Mouse (Mus musculus) midbrain, postnatal 0 days (tissue): Measurements from ENCODE around the gene Eme2. TPM values are rescaled to one million over a fixed set of nuclear protein-coding genes. Genes with fewer than 3 reads are reported as not detected.

Source experiments
- ATAC-seq: fragments of 200-750 bp; cut with Nextera tagmentation; 2 replicates; pipeline ENCODE4 v1.8.0; 2017; ENCODE audit warnings: moderate number of reproducible peaks, mild to moderate bottlenecking, moderate TSS enrichment, moderate library complexity; ENCODE audit not compliant: low FRiP score
- DNase-seq: peaks from one replicate; pipeline ENCODE4 v3.0.0-alpha.2; 2015; ENCODE audit warnings: low spot score
- H3K27ac ChIP-seq: fragments of 300-500 bp; sonication (generic); 2 replicates; pipeline ENCODE4 v1.5.1; 2014; ENCODE audit warnings: low read depth, mild to moderate bottlenecking, low read length, mixed read lengths
- H3K27me3 ChIP-seq: fragments of 300-500 bp; sonication (generic); 2 replicates; pipeline ENCODE4 v1.6.1; 2014; ENCODE audit warnings: low read length, control low read depth, mixed read lengths; ENCODE audit not compliant: insufficient read depth
- H3K36me3 ChIP-seq: fragments of 300-500 bp; sonication (generic); 2 replicates; pipeline ENCODE4 v1.6.1; 2014; ENCODE audit warnings: low read length, control low read depth, mixed read lengths; ENCODE audit not compliant: insufficient read depth
- H3K4me1 ChIP-seq: fragments of 300-500 bp; sonication (generic); 2 replicates; pipeline ENCODE4 v1.6.1; 2014; ENCODE audit warnings: mild to moderate bottlenecking, control low read depth, antibody characterized with exemption, low read length, mixed read lengths; ENCODE audit not compliant: insufficient read depth
- H3K4me2 ChIP-seq: fragments of 300-500 bp; sonication (generic); 2 replicates; pipeline ENCODE4 v1.6.1; 2014; ENCODE audit warnings: low read depth, mild to moderate bottlenecking, low read length, mixed read lengths; ENCODE audit not compliant: poor library complexity, severe bottlenecking
- H3K4me3 ChIP-seq: fragments of 300-500 bp; sonication (generic); 2 replicates; pipeline ENCODE4 v1.5.1; 2014; ENCODE audit warnings: low read depth, mild to moderate bottlenecking, low read length, moderate library complexity
- H3K9ac ChIP-seq: fragments of 300-500 bp; sonication (generic); replicated peaks from 2 replicates; pipeline ENCODE4 v1.6.1; 2014; ENCODE audit warnings: mild to moderate bottlenecking, low read length, moderate library complexity, mixed read lengths; ENCODE audit not compliant: poor library complexity, severe bottlenecking
- H3K9me3 ChIP-seq: fragments of 300-500 bp; sonication (generic); 2 replicates; pipeline ENCODE4 v1.6.1; 2016; ENCODE audit warnings: low read length, control low read depth
- CTCF ChIP-seq: IDR thresholded peaks from 2 replicates; pipeline ENCODE4 v1.5.1; 2016; ENCODE audit warnings: antibody characterized with exemption, mild to moderate bottlenecking
- WGBS: fragments of 180-500 bp; shearing (Covaris S2); extraction: QIAGEN DNeasy Blood & Tissue Kit; methylation state at CpG from one replicate; pipeline ENCODE4 v1.1.7; 2014; 5-methylcytosine and 5-hydroxymethylcytosine counted together
- polyA plus RNA-seq: library from polyadenylated mRNA; unstranded; fragments of >200 nt; fragmentation: Nextera tagmentation; extraction: Ambion mirVana; gene quantifications from 2 replicates; pipeline ENCODE4 v1.2.1, GENCODE M21; 2015
- total RNA-seq: library from RNA; depleted of rRNA; stranded (reverse); fragments of >200 nt; gene quantifications from 2 replicates; pipeline ENCODE4 v1.2.3, GENCODE M21; 2014

The Eme2 gene
- total and polyA plus RNA-seq, 2 experiments from 2014 or later: 20.2 to 29.7 TPM

DNA sequence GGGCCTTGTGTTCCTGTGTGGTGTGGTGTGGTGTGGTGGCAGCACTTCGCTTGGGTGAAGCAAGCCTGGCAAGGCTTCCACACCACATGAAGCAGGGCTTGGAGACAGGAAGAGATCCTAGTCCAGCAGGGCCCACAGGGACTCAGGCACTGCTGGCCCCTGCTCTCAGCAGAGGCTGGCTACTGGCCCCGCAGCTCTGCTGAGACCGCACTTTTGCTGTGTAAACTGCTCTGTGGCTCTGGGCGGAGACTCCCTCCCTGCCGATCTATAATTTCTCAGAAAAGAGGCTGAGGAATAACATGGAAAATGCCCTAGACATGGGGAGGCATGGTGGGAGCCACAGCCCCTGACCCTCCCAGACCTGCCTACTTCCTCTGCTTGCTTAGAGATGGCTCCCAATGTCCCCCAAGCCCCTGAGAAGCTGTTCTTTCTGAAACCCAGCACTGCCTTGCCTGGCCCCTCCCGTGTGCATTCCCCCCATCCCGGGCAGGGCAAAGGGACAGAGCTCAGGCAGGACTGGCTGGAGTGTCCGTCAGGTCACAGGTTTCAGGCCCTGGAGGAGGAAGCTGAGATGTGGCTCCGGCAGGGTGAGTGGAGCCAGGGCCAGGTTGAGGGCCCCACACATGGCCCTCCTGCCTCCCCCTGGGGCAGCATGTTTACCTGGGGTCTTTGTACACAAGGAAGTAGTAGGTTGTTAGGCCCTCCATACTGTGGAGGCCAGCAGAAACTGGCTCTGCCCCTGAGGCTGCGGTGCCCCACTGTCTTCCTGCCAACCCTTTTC, 17.4 kb downstream of the Eme2 start:
- Histone ChIP-seq H3K4me2 (no peak overlapping the region), H3K27ac (no peak overlapping the region), H3K36me3 (no peaks in the 10 kb centered on the region; the same call in 1 of the 2 replicates), H3K4me1 (no peaks in the 10 kb centered on the region), H3K9me3 (no peaks in the 10 kb centered on the region), H3K27me3 (no peaks in the 10 kb centered on the region), H3K9ac (no peak overlapping the region), H3K4me3 (no peak overlapping the region)
- 68% methylated on average over 10 of the region's 10 CpGs for WGBS
- ATAC-seq: no peak
- no peak for TF ChIP-seq CTCF
- DNase-seq: no peak

DNA sequence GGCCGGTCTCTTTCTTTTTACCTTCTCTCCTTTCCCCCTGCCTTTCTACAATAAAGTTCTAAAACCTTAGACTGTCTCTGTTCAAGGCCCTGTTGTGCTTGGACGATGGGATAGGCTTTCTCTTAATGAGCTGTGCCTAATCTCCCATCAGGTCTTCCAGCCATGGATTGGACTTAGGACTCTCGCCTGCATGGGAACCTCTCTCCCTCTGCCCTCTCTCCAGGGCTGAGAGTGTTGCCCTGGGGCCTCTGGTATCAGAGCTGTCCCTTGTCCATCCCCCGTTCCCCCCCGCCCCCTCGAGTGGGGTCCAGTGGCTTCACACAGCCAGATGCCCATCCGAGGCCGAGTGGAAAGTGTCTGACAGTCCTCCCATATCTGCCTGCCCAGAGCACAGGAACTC, 19.9 kb downstream of the Eme2 start:
- no peaks in the 10 kb centered on the region for H3K4me1 ChIP-seq
- WGBS: 72% methylated on average over 8 of the region's 8 CpGs
- H3K4me3 ChIP-seq: no peak overlapping the region
- no peak for DNase-seq
- ATAC-seq: no peak
- TF ChIP-seq CTCF: no peak
- no peaks in the 10 kb centered on the region for H3K27me3 ChIP-seq
- no peaks in the 10 kb centered on the region for H3K36me3 ChIP-seq
- H3K9ac ChIP-seq: no peak overlapping the region
- no peak overlapping the region for H3K27ac ChIP-seq
- no peak overlapping the region for H3K4me2 ChIP-seq
- H3K9me3 ChIP-seq: no peaks in the 10 kb centered on the region

DNA sequence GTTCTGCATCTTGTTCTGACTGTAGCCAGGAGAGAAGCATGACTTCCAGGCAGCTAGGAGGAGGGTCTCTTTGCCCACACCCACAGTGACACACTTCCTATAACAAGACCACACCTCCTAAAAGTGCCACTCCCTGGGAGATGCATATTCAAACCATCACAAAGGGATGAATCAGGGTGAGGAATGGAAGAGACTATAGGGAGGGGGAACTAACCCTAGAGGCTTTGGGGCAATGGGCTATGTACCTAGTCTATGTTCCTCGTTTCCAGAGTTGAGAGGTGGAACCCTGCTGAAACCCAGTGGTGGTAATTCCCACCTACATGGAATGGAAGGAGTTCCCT, 20.5 kb downstream of the Eme2 start:
- Histone ChIP-seq H3K9me3 (no peaks in the 10 kb centered on the region), H3K36me3 (no peaks in the 10 kb centered on the region), H3K27me3 (no peaks in the 10 kb centered on the region), H3K4me1 (no peaks in the 10 kb centered on the region), H3K27ac (no peak overlapping the region), H3K4me2 (no peak overlapping the region), H3K4me3 (no peak overlapping the region), H3K9ac (no peak overlapping the region)
- DNase-seq (no peak), ATAC-seq (no peak)
- no peak for TF ChIP-seq CTCF
- 29% methylated on average over 1 of the region's 1 CpGs for whole genome bisulfite sequencing

DNA sequence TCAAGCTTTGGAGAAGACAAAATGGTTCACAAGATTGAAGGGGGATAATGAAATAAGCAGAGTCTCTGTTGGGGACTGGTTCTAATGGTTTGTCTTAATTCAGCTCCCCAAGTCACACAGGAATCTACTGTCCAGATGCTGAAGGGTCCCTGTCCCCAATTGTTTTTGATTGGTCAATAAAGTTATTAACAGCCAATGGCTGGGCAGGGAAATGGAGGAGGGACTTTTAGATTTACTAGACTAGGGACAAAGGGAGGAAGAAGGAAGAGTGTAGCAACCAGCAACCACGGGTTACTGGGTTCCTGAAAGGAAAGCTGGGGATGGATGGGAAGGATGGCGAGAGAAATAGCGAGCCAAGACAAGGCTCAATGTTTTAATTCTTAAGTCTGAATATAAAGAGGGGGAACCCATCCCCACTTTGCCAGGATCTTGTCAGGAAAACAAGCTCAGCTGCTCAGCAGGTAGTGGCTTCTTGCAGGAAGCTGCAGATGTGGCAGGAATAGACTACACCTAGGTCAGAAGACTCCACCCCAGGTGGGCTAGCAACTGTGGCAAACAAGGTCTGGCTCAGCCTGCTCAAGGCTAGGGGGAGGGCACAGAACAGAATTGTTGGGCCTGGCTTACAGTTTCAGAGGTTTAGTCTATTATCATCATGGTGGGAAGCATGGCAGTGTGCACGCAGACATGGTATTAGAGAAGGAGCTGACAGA, 21.0 kb downstream of the Eme2 start:
- Histone ChIP-seq H3K4me1 (no peaks in the 10 kb centered on the region), H3K27ac (no peak overlapping the region), H3K9ac (no peak overlapping the region), H3K36me3 (no peaks in the 10 kb centered on the region), H3K4me2 (no peak overlapping the region), H3K9me3 (no peaks in the 10 kb centered on the region), H3K27me3 (no peaks in the 10 kb centered on the region), H3K4me3 (no peak overlapping the region)
- TF ChIP-seq CTCF: no peak
- 50% methylated on average over 4 of the region's 4 CpGs for WGBS
- DNase-seq: no peak
- ATAC-seq: no peak

DNA sequence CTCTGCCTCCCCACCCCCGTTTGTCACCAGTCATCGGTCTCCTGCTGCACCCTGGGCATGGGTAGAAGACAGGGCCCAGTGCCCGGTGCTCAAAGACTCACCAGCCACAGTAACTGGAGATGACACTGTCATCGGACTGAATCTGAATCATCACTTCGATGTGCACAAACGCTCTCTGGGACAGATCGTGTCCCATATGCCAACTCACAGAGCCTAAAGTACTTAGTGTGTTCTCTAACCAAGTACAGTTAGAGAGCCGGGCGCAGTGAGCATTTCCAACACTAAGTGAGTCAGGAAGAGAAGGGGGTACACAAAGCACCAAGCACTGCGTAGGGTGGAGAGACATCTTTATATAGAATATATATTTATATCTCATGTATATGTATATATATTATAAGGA, 27.0 kb downstream of the Eme2 start:
- H3K9ac ChIP-seq: no peak overlapping the region
- no peak for TF ChIP-seq CTCF
- no peaks in the 10 kb centered on the region for H3K4me1 ChIP-seq
- H3K4me2 ChIP-seq: no peak overlapping the region
- H3K36me3 ChIP-seq: peaks cover 40% of the 10 kb centered on the region
- ATAC-seq (no peak), DNase-seq (no peak)
- H3K27me3 ChIP-seq: no peaks in the 10 kb centered on the region
- WGBS: 91% methylated on average over 10 of the region's 10 CpGs
- no peaks in the 10 kb centered on the region for H3K9me3 ChIP-seq
- no peak overlapping the region for H3K4me3 ChIP-seq
- no peak overlapping the region for H3K27ac ChIP-seq

DNA sequence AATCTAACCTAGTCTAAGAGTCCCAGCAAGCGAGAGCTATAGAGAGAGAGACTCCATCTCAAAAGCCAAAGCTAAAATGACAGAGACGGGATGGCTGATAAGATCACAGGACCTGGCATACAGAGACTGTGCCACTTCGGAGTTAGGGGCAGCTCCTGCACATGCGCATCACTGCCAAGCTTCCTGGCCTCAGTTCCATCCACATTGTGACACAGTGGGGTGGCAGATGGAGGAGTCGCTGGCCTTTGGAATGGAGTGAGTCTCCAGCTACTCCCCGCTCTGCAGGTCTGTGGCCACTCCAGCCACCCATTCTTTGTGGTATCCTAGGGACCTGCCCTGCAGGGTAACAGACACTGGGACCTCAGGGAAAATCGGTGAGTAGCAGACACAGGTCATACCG, 29.1 kb downstream of the Eme2 start, which contains the start of gene Igfals:
Gene Igfals, plus strand, starts transcription at position 222 of the 400 bp plus-strand sequence.
- DNase-seq (no peak), ATAC-seq (no peak)
- Histone ChIP-seq H3K4me2 (no peak within 1 kb of the TSS), H3K36me3 (peaks cover 51% of the 10 kb centered on the region), H3K4me1 (no peaks in the 10 kb centered on the region), H3K9ac (no peak within 1 kb of the TSS), H3K9me3 (no peaks in the 10 kb centered on the region), H3K27ac (no peak within 1 kb of the TSS), H3K4me3 (no peak within 1 kb of the TSS), H3K27me3 (no peaks in the 10 kb centered on the region)
- WGBS: 85% methylated on average over 8 of the region's 8 CpGs
- no peak for TF ChIP-seq CTCF
